Mouse (Mus musculus): Measurements from ENCODE around the gene Soat2.
A peak's percentile ranks its signal among the peaks of the same experiment; 100 is the strongest.

Soat2 gene

DNA sequence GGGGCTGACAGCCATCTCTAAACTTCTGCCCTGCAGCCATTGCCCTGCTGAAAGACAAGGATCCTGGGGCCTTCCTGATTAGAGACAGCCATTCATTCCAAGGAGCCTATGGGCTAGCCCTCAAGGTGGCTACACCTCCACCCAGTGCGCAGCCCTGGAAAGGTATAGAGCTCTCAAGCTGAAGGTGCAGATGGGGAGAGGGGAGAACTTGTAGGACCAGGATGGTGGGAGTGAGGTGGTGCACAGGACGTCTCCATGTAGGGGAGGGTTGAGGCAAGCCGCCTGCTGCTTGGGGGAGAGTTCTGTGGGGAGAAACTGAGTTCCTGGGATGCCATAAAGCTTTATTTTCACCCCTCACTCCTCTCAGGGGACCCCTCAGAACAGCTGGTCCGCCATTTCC is 36.7 kb upstream of the Soat2 start:
- ATAC-seq (ENCODE audit: low TSS enrichment) = no peak

DNA sequence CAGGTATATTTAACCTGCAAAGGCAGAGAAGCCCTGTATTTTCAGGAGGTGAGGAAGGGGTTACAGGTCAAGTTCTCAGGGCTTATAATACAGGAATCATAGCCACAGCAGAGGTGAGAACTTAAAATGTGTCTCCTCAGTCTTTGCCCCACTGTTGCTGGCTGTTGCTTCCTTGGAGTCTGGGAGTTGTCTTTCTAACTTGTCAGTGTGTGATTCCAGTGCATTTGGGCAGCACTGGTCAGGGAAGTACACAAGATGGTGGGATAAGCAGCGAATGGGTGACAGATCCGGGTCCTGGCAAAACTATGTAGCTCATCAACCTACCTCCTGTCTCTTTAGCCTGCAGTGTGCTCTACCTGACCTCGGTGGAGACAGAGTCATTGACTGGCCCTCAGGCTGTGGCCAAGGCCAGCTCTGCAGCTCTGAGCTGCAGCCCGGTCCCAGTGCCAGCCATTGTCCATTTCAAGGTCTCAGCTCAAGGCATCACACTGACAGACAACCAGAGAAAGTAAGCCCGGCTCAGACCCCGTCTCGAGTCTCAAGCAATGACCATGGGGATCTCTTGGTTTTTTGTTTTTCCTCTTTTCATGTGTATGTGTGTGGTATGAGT is 35.6 kb upstream of the Soat2 start:
- ATAC-seq (ENCODE audit: low TSS enrichment) = no peak

DNA sequence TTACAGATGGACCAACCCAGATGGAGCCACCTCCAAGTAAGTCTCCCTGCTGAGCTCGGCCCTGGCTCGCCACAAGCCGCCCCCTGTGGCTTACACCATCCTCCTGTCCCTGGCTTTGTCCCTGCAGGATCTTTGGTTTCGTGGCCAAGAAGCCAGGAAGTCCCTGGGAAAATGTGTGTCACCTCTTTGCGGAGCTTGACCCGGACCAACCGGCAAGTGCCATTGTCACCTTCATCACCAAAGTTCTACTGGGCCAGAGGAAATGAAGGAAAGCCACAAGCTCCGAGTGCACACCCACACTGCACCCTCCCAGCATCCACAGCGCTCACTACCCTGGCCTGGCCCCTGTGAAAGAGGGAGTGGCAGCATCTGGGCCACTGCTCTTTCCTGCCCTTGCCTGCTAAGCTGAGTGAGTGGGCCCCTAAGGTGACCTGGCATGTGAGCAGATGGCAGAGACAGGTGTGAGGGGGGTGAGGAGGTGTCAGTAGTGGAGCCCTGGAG is 34.5 kb upstream of the Soat2 start:
- no peak for ATAC-seq (ENCODE audit: low TSS enrichment)

DNA sequence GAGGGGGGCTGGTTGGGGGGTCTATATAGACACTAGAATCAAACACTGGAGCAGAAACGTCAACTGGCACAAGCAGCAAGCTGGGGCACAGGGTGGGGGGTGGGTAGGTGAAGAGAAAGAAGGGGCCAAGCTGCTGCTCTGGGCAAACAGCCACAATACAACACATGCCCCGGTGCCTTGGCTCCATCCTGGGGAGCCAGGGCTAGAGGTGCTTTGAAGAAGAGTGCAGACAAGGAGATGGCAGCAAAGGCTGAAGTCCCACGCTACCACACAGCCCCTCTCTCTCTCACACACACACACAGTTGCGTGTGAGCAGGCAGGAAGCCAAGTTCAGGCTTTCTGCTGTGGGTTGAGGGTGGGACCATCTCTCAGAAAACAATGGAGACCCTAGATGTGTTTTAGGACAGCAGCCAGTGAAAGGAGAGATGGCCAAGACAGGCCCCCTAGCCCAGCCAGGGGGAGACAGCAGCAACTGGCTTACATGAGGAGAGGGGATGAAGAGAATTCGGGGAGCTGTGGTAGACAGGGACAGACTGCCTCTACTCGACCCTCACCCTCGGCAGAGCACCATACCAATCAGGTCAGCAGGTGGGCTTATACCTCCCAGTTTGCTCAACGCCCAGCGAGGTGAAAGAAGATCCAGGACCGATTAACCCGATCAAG is 33.4 kb upstream of the Soat2 start:
- ATAC-seq (ENCODE audit: low TSS enrichment) = no peak

- ATAC-seq (ENCODE audit: low TSS enrichment) = no peak
Measured at GRCm38 (mm10) chr15:102117461-102118443, 32.6 kb upstream of the Soat2 start.

DNA sequence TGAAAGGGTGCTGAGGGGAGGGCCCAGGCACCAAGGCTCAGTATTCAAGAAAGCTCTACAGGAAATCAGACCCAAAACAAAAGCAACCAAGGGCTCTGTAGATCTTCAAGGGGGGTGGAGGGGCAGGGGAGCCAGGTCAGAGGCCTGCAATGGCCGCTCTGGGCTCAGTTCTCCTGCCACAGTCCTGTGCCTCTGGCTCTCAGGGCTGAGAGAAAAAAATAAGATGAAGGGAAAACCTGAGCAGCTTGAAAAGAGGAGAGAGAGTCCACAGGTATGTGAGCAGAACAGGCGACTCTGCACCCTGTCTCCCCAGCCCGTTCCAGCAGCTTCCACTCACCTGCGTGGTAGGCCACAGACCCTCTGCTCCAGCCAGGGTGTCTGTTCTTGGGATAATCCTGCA is 31.7 kb upstream of the Soat2 start:
- ATAC-seq (ENCODE audit: low TSS enrichment) = no peak

- ATAC-seq (ENCODE audit: low TSS enrichment) = no peak
Measured at GRCm38 (mm10) chr15:102119121-102119830, 31.1 kb upstream of the Soat2 start.

- ATAC-seq (ENCODE audit: low TSS enrichment) = no peak
Measured at GRCm38 (mm10) chr15:102119831-102120170, 30.5 kb upstream of the Soat2 start.

DNA sequence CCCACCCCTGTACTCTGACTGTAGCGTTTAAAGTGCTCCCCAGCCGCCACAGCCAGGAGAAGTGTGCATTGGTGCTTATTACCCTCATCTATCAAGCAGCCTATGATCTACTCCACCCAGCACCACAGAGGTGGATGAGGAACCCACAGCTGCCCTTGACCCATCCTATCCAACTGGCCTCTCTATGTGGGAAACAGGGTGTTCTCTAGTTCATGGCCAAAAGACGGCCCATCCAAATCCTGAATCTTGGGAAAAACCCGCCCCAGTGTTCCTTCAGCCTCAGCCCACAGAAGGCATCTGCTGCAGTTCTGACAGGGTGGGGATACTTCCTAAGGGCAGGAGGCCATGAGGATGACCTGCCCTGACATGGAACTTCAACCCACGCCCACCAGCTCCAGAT is 29.8 kb upstream of the Soat2 start:
- ATAC-seq (ENCODE audit: low TSS enrichment) = no peak

- no peak for ATAC-seq (ENCODE audit: low TSS enrichment)
Measured at GRCm38 (mm10) chr15:102126303-102126702, 24.0 kb upstream of the Soat2 start.

DNA sequence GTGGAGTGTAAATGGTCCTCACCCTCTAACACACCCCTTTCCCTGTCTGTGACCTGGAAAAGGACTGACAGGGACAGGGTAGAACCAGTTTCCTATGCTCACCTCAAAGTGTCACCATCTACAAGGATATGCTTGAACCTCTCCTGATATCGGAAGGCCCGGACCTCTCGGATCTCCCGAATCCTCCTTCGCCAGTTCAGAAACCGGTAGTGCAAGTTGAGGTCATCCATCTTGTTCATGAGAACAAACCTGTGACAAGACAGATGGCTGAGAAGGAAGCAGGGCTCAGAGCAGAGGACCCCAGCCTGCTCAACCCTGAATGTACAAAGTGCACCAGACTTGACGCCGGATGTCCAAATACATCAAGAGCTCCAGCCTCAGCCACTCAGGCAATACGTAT is 17.0 kb upstream of the Soat2 start:
- no peak for ATAC-seq (ENCODE audit: low TSS enrichment)

GRCm38 (mm10) chr15:102134709-102135108 is 15.6 kb upstream of the Soat2 start:
- no peak for ATAC-seq (ENCODE audit: low TSS enrichment)

- ATAC-seq (ENCODE audit: low TSS enrichment) = peak; percentile 39
Measured at GRCm38 (mm10) chr15:102135522-102136128, 14.7 kb upstream of the Soat2 start.

DNA sequence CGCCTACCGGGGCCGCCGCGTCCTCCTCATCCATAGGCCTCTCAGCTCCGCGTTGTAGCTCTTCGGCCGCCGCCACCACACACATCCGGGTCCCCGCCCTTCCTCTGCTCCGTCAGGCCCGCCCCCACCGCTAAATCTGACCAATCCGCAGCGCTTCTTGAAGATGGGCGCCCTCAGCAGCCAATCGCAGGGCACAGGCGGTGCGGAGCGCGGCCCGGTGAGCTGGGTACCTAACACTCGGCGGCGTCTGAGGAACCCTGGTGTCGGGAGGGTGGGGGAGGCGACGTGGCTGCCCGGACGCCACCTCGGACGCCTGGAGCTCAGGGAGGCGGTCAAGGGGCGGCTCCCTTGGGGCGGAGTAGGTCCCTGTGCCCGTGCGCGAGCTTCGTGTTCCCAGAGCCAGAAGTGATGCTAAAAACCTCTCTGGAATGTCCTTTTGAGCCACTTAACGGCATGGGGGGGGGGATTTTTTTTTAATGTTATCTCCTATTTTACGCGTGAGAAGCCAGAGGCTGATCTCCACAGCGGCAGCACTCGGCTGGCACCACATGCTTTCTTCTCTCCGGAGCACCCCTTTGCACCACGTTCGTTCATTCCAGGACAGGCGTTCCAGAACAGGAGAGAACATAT is 14.1 kb upstream of the Soat2 start, which contains the start of gene Spryd3:
Gene Spryd3, minus strand, starts transcription at position 106 of the 630 bp plus-strand sequence.
- peak; percentile 99 for ATAC-seq (ENCODE audit: low TSS enrichment)

GRCm38 (mm10) chr15:102141120-102141519 is 9.2 kb upstream of the Soat2 start:
- ATAC-seq (ENCODE audit: low TSS enrichment) = no peak

DNA sequence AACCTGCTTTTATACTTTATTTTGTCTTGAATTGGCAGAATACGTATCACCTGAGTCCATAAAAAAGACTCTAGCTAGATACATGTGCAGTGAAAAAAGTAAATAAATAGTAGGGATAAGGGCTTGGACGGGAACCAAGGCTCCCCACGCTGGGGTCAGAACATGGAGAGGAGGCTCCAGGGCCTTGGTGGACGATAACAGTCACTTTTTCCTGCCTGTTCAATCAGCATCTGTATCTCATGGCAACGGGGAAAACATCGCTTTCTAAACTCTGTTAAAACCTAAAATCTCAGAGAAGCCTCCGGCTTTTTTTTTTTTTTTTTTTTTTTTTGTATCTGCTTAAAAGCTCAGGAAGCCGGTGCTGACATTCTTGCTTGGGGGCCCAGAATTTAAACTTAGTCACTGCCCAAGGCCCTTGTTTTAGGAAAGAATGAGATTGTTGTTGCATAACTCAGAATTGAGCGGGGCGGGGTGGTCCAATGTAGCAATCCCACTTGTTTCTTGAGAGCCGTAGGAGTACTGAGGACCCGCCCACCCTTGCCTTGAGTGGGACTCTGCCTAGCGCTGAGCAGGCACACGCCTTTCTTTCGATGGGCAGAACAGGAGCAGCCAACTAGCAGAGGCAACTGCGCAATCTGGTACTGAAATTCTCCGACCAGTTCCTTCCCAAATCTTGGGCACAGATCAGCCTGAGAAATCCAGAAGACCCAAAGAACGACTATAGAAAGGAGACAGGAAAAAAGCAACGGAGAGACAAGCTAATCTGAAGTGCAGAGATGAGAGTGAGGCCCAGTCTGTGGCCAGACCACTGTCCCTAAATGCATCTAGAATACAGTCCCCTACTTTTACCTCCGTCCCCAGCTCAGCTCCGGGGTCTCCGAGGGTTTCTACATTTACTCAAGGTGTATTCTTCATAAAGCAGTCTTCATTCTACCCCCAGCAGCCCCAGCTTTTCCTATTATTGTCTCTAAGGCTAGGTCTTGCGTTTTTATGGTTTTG is 7.1 kb upstream of the Soat2 start:
- peak; percentile 56 for ATAC-seq (ENCODE audit: low TSS enrichment)

DNA sequence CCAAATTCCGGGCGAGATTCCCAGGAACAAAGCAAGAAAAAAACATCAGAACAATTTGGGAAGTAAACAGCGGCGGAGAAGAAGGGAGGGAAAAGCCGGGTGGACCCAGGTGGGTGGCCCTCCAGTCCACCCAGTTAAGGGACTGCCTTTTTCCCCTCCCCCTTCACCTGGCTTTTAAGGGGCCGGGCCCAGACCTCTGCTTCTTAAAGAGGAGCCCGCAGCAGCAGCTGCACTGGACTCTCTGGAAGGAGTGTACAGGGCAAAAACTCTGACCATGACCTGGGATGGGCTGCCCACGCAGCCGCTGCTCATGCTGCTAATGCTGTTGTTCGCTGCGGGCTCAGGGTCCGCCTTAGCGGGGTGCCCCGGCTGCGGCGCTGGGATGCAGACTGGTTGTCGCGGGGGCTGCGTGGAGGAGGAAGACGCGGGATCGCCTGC is 6.0 kb upstream of the Soat2 start, which contains the start of gene Igfbp6:
Gene Igfbp6, plus strand, starts transcription at position 89 of the 438 bp plus-strand sequence.
- ATAC-seq (ENCODE audit: low TSS enrichment) = peak; percentile 25; the same call in 1 of the 2 replicates

GRCm38 (mm10) chr15:102144726-102145125 is 5.6 kb upstream of the Soat2 start:
- 0 out of 2 replicates have a peak, but pooled peaks have one; percentile 3 for ATAC-seq (ENCODE audit: low TSS enrichment)

GRCm38 (mm10) chr15:102145330-102145729 is 5.0 kb upstream of the Soat2 start:
- peak; percentile 51 for ATAC-seq (ENCODE audit: low TSS enrichment)

All from frontal cortex, adult (tissue).